Mouse (Mus musculus) megakaryocyte, embryonic 14.5 days (primary cell): ENCODE data around the gene Nr1h5. TPM values are rescaled to one million over a fixed set of nuclear protein-coding genes. Genes with fewer than 3 reads are reported as not detected.

ENCODE experiments used
- H3K27me3 ChIP-seq: replicated peaks from 2 replicates; pipeline ENCODE3; 2012; ENCODE audit warnings: inconsistent platforms
- H3K36me3 ChIP-seq: replicated peaks from 2 replicates; pipeline ENCODE3; 2012; ENCODE audit warnings: low read length, inconsistent platforms, mixed read lengths
- H3K4me1 ChIP-seq: 2 replicates; pipeline ENCODE4 v1.6.1; 2012; ENCODE audit warnings: inconsistent platforms
- H3K4me3 ChIP-seq: replicated peaks from 2 replicates; pipeline ENCODE3; 2012; ENCODE audit warnings: moderate library complexity, mild to moderate bottlenecking, inconsistent platforms
- H3K9me3 ChIP-seq: 2 replicates; pipeline ENCODE4 v1.6.1; 2012; ENCODE audit warnings: inconsistent platforms
- FLI1 ChIP-seq: IDR thresholded peaks from 2 replicates; pipeline ENCODE4 v1.6.1; 2012; ENCODE audit warnings: low read length, inconsistent platforms, mixed read lengths
- GATA1 ChIP-seq: IDR thresholded peaks from 3 replicates; pipeline ENCODE4 v1.6.1; 2012; ENCODE audit warnings: mixed read lengths, low read length, inconsistent platforms, borderline replicate concordance
- polyA plus RNA-seq: library from polyadenylated mRNA; stranded (reverse); fragments of >175 nt; gene quantifications from 2 replicates; pipeline ENCODE4 v1.2.3, GENCODE M21; 2012; ENCODE audit warnings: low replicate concordance; ENCODE audit not compliant: insufficient read depth

Nr1h5 gene
- not detected in 2 replicates for polyA plus RNA-seq

GRCm38 (mm10) chr3:102964033-102964432 lies at the start of gene Nr1h5:
Gene Nr1h5, minus strand, starts transcription at chr3:102964133.
- TF ChIP-seq GATA1 (no peak), FLI1 (no peak)
- 0 out of 2 replicates have a peak, but pooled peaks cover 3% of the 10 kb centered on the region for H3K4me1 ChIP-seq
- no peaks in the 10 kb centered on the region for H3K36me3 ChIP-seq
- no peak within 1 kb of the TSS for H3K4me3 ChIP-seq
- no peaks in the 10 kb centered on the region for H3K9me3 ChIP-seq
- H3K27me3 ChIP-seq: no peaks in the 10 kb centered on the region

GRCm38 (mm10) chr3:103001595-103001994 lies 37.7 kb upstream of the Nr1h5 start:
- TF ChIP-seq FLI1 (no peak), GATA1 (no peak)
- H3K36me3 ChIP-seq: peaks cover 85% of the 10 kb centered on the region

GRCm38 (mm10) chr3:102997591-102997990 lies 33.7 kb upstream of the Nr1h5 start:
- no peak for TF ChIP-seq FLI1
- no peak for TF ChIP-seq GATA1
- Histone ChIP-seq H3K36me3 (peaks cover 51% of the 10 kb centered on the region), H3K27me3 (no peaks in the 10 kb centered on the region), H3K4me3 (peak overlapping the region; percentile 18), H3K9me3 (peaks cover 4% of the 10 kb centered on the region; the same call in 1 of the 2 replicates), H3K4me1 (peaks cover 28% of the 10 kb centered on the region)

More at GRCm38 (mm10) chr3:103001595-103001994, 37.7 kb upstream of the Nr1h5 start:
- no peaks in the 10 kb centered on the region for H3K27me3 ChIP-seq
- H3K4me3 ChIP-seq: no peak overlapping the region
- H3K9me3 ChIP-seq: peaks cover 4% of the 10 kb centered on the region; the same call in 1 of the 2 replicates
- H3K4me1 ChIP-seq: peaks cover 21% of the 10 kb centered on the region

- Histone ChIP-seq H3K36me3 (peaks cover 45% of the 10 kb centered on the region), H3K4me3 (peak overlapping the region; percentile 14), H3K4me1 (peaks cover 28% of the 10 kb centered on the region), H3K27me3 (peaks cover 2% of the 10 kb centered on the region), H3K9me3 (peaks cover 4% of the 10 kb centered on the region; the same call in 1 of the 2 replicates)
- no peak for TF ChIP-seq GATA1
- no peak for TF ChIP-seq FLI1
Measured at GRCm38 (mm10) chr3:102997036-102997435, 33.1 kb upstream of the Nr1h5 start.

GRCm38 (mm10) chr3:102995605-102996321 lies 31.8 kb upstream of the Nr1h5 start, which contains the start of gene Sike1:
Gene Sike1, plus strand, starts transcription at chr3:102995708.
- TF ChIP-seq GATA1 (no peak), FLI1 (0 out of 2 replicates have a peak, but pooled peaks have one; percentile 7)
- Histone ChIP-seq H3K4me1 (peaks cover 28% of the 10 kb centered on the region), H3K4me3 (peak within 1 kb of the TSS; percentile 97), H3K9me3 (peaks cover 4% of the 10 kb centered on the region; the same call in 1 of the 2 replicates), H3K27me3 (peaks cover 2% of the 10 kb centered on the region), H3K36me3 (peaks cover 35% of the 10 kb centered on the region)

DNA sequence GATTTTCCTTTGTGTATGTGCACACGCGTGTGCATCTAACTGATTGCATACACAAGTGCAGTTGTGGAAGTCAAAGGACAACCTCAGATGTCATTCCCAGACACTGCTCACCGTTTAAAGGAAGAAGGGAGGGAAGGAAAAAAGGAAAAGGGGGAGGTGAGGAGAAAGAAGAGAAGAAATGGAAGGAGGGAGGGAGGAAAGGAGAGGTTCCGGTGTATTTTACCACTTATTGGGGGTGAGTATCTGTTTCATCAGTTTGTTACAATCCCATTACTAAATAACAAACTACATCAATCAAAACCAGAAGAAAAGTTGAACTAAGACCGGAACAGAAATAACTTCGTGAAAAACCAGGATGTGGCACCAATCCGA lies 31.3 kb upstream of the Nr1h5 start:
- H3K36me3 ChIP-seq: peaks cover 30% of the 10 kb centered on the region
- H3K27me3 ChIP-seq: peaks cover 2% of the 10 kb centered on the region
- TF ChIP-seq GATA1: no peak
- TF ChIP-seq FLI1: no peak
- H3K9me3 ChIP-seq: peaks cover 1% of the 10 kb centered on the region; the same call in 1 of the 2 replicates
- peaks cover 28% of the 10 kb centered on the region for H3K4me1 ChIP-seq
- H3K4me3 ChIP-seq: peak overlapping the region; percentile 97

GRCm38 (mm10) chr3:102992936-102993335 lies 29.0 kb upstream of the Nr1h5 start:
- Histone ChIP-seq H3K9me3 (no peaks in the 10 kb centered on the region), H3K4me1 (peaks cover 22% of the 10 kb centered on the region), H3K36me3 (peaks cover 7% of the 10 kb centered on the region), H3K4me3 (no peak overlapping the region), H3K27me3 (peaks cover 2% of the 10 kb centered on the region)
- TF ChIP-seq FLI1 (no peak), GATA1 (no peak)

DNA sequence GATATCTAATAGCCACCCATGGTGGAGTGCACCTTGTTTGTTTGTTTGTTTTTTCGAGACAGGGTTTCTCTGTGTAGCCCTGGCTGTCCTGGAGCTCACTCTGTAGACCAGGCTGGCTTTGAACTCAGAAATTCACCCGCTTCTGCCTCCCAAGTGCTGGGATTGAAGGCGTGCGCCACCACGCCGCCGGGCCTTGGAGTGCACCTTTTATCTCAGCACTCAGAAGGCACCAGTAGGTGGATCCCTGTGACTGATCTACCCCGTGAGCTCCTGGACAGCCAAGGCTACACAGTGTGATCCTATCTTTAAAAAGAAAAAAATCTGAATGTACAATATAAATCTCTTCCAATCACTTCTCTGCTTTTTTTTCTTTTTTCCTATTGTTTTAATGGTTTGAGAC lies 27.1 kb upstream of the Nr1h5 start:
- TF ChIP-seq GATA1: no peak
- TF ChIP-seq FLI1: no peak
- Histone ChIP-seq H3K4me3 (no peak overlapping the region), H3K4me1 (peaks cover 5% of the 10 kb centered on the region; the same call in 1 of the 2 replicates), H3K27me3 (peaks cover 2% of the 10 kb centered on the region), H3K36me3 (no peaks in the 10 kb centered on the region), H3K9me3 (no peaks in the 10 kb centered on the region)

DNA sequence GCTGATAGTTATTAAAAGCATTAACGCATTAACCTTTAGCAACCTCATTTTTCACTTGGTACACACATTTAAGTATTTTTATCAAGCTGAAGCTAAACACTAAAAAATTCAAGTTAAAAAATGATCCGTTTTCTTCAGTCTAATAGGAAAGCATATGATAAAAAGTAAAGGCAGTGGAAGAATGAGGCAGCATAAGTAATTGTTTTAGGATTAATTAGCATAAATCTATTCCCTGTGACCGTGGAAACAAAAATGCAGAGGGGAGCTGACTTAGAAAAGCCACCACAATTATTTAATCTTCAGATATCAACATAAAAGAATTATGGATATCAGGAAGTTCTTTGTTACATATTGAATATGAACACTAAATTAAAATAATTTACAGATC lies 16.4 kb upstream of the Nr1h5 start:
- Histone ChIP-seq H3K4me3 (no peak overlapping the region), H3K4me1 (peaks cover 10% of the 10 kb centered on the region; the same call in 1 of the 2 replicates), H3K9me3 (no peaks in the 10 kb centered on the region), H3K36me3 (no peaks in the 10 kb centered on the region), H3K27me3 (no peaks in the 10 kb centered on the region)
- TF ChIP-seq GATA1 (no peak), FLI1 (no peak)
